Mouse (Mus musculus) yolk sac, embryonic 10.5 days (tissue): ENCODE results near the gene BC005537.
"Not testable (repeated sequence)": the region's sequence is repeated elsewhere in the genome, so short reads cannot be mapped to it uniquely, and the experiment has no call there.

Source experiments
- DNase-seq: peaks from one replicate; pipeline ENCODE4 v3.0.0-alpha.2; 2017; ENCODE audit warnings: low spot score

Gene BC005537

GRCm38 (mm10) chr13:24801308-24801921 is at the start of gene BC005537:
Gene BC005537 (plus strand): TSS chr13:24801657.
- no peak for DNase-seq

DNA sequence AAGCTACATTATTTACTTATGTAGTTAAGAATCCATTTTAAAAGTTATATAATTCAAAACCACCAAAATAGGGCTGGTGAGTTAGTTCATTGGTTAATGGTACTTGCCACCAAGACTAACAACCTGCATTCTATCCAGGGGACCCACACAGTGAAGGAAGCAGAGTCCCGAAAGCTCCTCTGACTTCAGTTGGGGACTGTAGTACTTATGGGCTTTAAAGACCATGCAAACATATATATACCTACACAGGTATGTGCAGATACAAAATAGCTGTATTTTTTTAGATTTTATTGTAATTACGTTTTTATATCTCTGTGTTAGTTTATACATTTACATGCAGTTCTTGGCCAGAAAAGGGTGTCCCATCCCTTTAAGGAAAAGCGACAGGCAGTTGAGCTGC is 44.7 kb upstream of the BC005537 start:
- DNase-seq = no peak

DNA sequence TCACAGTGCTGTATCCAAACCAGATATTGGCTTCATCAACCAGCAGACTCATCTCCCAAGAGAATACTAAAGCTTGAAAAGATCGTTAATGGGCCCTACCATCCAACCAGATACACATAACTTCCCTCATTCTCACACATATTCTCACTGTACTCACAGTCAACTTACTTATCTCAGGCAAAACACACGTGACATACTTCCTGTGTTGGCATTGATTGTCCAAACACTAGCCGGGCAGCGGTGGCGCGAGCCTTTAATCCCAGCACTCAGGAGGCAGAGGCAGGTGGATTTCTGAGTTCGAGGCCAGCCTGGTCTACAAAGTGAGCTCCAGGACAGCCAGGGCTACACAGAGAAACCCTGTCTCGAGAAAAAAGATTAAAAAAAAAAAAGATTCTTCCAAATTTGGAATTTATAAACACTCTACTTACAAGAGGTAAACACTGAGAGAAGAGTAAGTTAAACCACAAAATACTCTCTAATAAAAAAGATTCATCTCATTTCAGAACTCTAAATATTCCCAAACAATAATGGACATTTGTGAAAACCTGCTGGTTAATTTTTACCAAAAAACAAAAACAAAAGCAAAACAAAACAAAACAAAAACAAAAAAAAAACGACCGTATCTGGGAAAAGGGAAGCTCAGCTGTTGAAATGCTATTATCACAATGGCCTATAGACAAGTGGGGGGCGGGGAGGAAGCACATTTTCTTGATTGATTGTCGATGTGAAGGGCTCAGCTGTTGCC is 43.5 kb upstream of the BC005537 start:
- no peak for DNase-seq

- no peak for DNase-seq
These were observed 42.0 kb upstream of the BC005537 start for GRCm38 (mm10) chr13:24759451-24759850.

GRCm38 (mm10) chr13:24760351-24760870 is 41.0 kb upstream of the BC005537 start:
- DNase-seq = no peak

DNA sequence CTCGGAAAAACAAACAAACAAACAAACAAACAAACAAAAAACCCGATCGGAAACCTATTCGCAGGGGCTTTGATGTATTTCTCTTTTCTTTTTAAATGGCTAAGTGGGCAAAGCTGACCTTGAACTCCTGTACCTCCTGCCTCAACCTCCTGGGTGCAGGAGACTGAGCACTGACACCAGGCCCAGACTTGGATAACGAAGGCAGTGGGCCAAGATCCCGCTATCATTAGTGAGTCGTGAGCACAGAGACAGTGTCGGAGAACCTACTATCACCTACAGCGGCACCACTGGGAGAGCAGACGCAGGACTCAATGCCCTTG is 40.4 kb upstream of the BC005537 start:
- no peak for DNase-seq

GRCm38 (mm10) chr13:24761403-24762227 is 39.8 kb upstream of the BC005537 start, which contains the start of gene Gmnn:
Gene Gmnn (minus strand): TSS chr13:24761923.
- peak; percentile 93 for DNase-seq

DNA sequence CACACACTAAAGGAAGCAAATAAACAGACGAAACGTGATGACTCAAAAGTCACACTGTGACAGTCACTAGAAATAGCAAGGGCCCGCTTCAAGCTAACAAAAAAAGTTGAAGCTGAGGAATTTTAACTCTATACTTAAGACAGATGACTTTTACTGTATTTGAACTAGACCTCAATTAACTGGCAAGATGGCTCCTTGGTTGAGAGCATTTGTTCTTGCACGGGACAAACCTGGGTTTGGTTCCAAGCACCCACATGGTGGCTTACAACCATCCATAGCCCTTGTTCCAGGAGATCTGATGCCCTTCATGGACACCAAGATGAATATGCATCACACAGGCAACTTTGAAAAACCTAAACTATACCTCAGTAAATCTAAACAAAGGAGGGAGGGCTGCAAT is 39.2 kb upstream of the BC005537 start:
- DNase-seq = no peak

DNA sequence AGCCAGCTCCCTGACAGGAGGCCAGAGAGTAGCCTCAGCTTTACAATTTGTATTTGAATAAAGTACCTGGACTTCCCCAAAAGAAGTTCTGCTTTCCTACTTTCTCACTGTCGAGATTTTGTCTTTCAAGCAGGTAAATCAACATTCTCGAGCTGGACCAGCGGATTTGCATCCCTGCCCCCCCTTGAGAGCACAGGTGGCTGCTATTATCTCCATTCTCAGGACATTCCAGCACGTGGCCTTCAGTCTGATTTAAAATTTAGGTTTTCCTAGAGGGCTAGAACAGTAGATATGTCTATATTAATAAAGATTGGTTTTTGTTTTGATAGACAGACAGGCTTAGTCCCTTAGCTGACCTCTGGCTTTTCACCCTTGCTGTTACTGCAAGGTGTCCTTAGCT is 33.6 kb upstream of the BC005537 start:
- not testable (repeated sequence) for DNase-seq

- not testable (repeated sequence) for DNase-seq
These were observed 30.0 kb upstream of the BC005537 start for GRCm38 (mm10) chr13:24771482-24771881.

GRCm38 (mm10) chr13:24776146-24776844 is 25.2 kb upstream of the BC005537 start:
- DNase-seq = peak; percentile 31

DNA sequence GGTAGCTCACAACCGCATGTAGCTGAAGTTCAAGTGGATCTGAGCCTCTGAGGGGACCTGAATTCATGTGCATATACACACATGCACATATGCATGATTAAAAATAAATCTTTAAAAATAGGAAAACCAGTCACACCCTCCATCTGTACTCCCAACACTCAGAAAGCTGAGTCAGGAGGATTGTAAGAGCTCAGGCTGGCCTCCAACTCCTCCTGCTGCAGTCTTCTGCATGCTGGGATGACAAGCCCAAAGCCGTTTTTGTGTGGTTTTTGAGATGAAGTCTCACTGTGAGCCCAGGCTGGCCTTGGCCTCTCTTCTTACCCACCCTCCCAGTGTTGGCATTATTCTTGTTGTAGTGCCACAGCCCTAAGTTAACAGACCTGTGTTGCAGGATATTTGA is 23.4 kb upstream of the BC005537 start:
- DNase-seq = no peak

DNA sequence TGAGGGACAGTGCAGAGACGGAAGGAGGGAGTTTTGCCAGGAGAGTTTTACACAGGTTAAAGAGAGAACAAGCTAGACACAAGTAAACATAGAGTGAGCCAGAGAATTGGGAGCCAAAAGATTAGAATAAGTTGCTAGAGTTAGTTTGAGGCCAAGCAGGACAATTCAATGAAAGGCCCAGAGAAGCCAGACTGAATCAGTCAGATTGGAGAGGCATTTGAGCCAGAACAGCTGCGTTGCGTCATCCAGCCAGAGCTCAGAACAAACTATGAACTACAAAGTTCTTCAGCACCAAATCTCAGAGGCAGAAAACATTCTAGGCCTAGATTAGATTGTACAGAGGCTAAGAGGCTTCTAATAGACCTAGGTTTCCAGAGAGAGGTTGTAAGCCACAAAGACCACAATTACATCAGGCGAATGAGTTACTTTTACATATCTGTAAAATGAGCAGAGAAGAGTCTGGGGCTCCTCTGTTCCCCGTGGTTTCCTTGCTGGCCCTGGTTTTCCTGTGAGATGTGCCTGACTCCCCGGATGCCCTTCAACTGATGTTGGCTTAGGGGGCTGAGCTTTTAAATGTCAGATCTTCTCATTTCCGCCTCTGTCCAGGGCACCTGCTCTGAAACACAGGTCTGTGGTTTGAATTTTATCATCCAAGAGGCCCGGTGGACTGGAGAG is 22.6 kb upstream of the BC005537 start:
- DNase-seq = no peak

DNA sequence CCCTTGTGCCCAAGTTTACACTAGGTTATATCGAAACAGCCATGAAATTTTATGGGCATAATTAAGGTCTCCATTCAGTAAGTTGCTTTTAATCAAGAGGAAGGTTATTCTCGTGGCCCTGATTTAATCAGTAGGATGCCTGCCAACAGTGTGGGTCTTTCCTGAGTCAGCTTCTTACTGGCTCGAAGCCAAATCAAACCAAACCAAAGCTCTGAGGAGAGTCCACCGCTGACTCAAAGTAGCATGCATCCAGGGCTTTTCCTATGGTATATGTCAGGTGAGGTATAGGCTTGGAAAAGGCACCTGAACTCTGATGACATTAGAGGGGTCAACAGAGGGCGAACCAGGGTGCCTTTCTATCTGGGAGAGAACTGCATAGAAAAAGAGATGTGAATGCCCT is 19.5 kb upstream of the BC005537 start:
- no peak for DNase-seq

- no peak for DNase-seq
These were observed 15.4 kb upstream of the BC005537 start for GRCm38 (mm10) chr13:24786014-24786490.

DNA sequence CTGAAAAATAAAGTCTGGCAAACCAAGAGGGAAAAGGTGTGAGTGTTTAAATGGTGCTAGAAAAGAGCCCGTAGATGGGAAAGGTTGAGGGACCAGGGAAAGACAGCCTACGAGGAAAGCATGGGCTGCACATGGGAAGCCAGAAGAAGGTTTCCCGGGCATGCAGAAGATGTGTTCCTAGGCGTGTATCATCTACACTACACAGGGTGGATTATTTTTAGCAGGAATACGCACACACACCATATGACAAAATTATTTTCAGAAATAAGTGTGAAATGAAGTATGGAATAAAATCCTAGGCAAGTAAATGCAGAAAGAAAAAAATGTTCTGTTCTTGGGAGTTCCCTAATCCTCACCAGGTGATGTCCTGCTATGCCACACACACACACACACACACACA is 14.0 kb upstream of the BC005537 start:
- DNase-seq = no peak

- DNase-seq = no peak
These were observed 10.1 kb upstream of the BC005537 start for GRCm38 (mm10) chr13:24791349-24791748.

DNA sequence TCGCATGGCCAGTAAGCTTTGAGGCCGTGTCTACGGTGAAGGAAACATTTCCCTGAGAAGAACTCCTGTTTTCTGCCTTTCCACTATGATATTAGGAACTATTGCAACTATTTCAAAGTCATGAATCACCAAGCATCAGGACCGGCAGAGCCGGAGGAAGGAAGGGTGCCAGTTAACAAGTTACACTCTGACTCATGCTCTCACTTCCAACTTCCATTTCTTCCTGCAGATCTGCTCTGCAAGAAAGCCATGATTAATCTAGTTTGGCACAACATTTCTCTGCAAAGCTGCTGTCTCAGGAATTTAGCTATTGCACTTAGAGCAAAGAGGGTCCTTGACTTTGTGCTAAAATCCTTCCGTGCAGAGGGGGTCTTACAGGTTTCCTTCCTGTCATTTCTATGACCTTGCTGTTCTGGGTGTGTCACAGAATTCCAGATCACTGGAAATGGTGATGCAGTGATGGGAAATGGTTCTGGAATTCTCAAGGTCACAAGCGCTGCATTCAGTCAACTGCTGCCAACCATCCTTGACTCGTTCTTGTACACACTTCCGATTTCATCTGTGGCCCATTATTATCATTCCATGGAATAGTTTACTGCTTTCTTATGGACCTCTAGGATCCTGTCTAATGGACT is 8.9 kb upstream of the BC005537 start:
- no peak for DNase-seq

DNA sequence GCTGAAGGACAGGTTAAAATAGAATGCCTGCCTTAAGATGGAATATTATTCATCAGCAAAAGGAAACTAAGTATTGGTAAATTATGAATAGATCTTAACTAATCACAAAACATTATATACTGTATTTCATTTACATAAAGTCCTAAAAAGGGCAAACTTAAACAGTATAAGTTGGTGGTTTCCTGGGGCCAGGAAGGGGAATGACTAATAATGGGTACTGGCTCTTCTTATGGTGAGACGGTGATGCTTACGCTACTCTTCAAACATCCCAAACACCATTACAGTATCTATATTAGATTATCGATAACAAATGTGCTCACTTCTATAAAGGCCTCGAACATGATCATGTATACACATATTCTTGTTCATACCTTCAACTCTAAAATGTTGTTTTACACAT is 2.8 kb upstream of the BC005537 start:
- DNase-seq = no peak

DNA sequence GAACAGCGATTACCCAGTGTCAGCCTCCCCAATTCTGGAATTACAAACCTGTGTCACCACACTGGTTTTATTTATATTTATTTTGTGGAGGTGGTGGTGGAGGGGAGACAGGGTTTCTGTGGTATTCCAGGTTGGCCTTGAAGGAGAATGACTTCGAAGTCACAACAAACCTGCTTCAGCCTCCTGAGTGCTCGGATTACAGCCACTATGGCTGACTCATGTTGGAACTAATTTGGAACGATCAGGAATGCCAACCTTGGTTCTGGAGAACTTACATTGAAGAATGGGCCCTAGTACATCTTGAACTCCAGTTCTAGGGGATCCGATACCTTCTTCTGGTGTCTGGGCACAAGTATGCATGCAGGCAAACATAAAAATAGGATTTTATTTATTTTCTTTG is 2.1 kb upstream of the BC005537 start:
- no peak for DNase-seq
